In the genomic region with DNA sequence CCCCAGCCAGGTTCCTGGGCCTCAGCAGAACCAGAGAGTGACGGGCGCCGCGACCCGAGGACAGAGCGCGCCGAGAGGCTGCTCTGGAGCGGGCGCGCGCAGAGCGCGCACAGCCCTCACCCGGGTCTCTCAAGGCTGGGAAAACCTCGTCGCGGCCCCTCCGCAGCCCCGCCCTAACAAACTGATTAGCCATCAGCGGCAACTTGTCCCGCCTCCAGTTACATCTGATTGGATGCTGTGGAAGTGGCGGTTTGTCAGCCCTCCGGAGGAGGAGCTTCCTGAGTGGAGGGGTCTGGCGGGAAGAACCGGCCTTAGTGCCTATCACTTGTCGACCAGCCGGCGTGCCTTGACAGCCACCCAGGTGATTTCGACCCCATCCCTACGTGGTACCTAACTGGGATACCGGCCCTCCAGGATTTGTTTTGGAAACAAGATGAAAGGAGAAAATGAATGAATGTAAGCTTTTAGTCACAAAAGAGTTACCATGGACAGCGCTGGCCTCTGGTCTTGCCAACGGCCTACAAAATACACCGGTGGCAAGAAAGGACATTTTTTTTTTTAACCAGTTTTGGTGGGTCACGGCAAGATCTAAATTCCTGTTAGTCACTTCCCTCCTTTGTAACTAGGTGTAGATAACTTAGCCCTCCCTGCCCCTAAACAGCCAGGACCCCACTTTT, we compare ENCODE assay signal across 8 mouse cellular contexts. TPM values are rescaled to one million over a fixed set of nuclear protein-coding genes. Genes with fewer than 3 reads are reported as not detected.
DNase-seq lines count a peak whose midpoint lies in the region; ATAC-seq and TF ChIP-seq lines count a peak whose summit lies in the region.

A gene (minus strand): TSS at position 148 of the 677 bp plus-strand sequence.

- 0 out of 2 replicates have a peak, but pooled peaks cover 2% of the 10 kb centered on the region for H3K4me1 ChIP-seq in cortical plate, adult 2 months (ENCODE audit: control insufficient read depth, insufficient read depth, low read length)

- TF ChIP-seq CTCF in cortical plate, adult 2 months (IDR thresholded peaks at IDR 0.05; ENCODE audit: extremely low read depth, insufficient read depth, low read length) = no peak

- TF ChIP-seq POLR2A in cortical plate, adult 2 months (IDR thresholded peaks at IDR 0.05; ENCODE audit: extremely low read depth, insufficient read depth, low read length) = peak; percentile 43; the same call in 1 of the 2 replicates

- H3K4me3 ChIP-seq in cortical plate, adult 2 months (ENCODE audit: insufficient read depth, low read length) = peak within 1 kb of the TSS; percentile 64

- H3K27ac ChIP-seq in cortical plate, adult 2 months (ENCODE audit: insufficient read depth, low read length) = no peak within 1 kb of the TSS

- peak; percentile 98 for ATAC-seq in megakaryocyte, adult 5-6 weeks (ENCODE audit: poor library complexity, severe bottlenecking)

- peak; percentile 83 for DNase-seq in adipocyte (ENCODE audit: low spot score)
- peak; percentile 83 to 86 for DNase-seq in gastrocnemius, adult 8-10 months (ENCODE audit: low spot score in 2 of 2)
- peak; percentile 82 for DNase-seq in hindlimb bud, embryonic 11.5 days (ENCODE audit: extremely low spot score, low read depth, low spot score)
- DNase-seq in left cerebral cortex, adult 8-10 months (ENCODE audit: low spot score in 2 of 2) = peak; percentile 90 to 93
- peak; percentile 96 for DNase-seq in right cerebral cortex, adult 18-20 months
- peak; percentile 67 for DNase-seq in urinary bladder, adult 2 months (ENCODE audit: low spot score)

RNA-seq across cellular contexts. Expression of the gene that starts here (rescaled TPM):
- polyA plus RNA-seq in cortical plate, adult 2 months (2012; rRNA removed) = 3.6 and 4.0 TPM in 2 replicates
- total RNA-seq in gastrocnemius, adult 8-10 months (2022) = under 1 TPM; 0.12 to 0.34 (median 0.26) TPM
- 1 to 10 TPM; 3.9 to 5.6 (median 5.0) TPM for total RNA-seq in left cerebral cortex, adult 8-10 months (2022)
- 0.54 and 0.59 TPM in 2 replicates for total RNA-seq in megakaryocyte, adult 5-6 weeks (2015)
- 1.0 and 1.8 TPM in 2 replicates for total RNA-seq in megakaryocyte, adult 5-6 weeks (2017)
- polyA plus RNA-seq in urinary bladder, adult 2 months (2012; rRNA removed) = 0.69 and 0.87 TPM in 2 replicates

Comparison
In these comparisons a context has a peak if more than half of its experiments do, and no peak if none do; other contexts are left out.
1. Peak in DNase-seq in gastrocnemius, adult 8-10 months; RNA of the gene not detected or under 1 TPM.
2. Peak in DNase-seq in urinary bladder, adult 2 months; RNA of the gene not detected or under 1 TPM.